Mouse (Mus musculus): ENCODE results near the gene Kremen2.
"Not testable (repeated sequence)": the region's sequence is repeated elsewhere in the genome, so short reads cannot be mapped to it uniquely, and the experiment has no call there.

The Kremen2 gene

DNA sequence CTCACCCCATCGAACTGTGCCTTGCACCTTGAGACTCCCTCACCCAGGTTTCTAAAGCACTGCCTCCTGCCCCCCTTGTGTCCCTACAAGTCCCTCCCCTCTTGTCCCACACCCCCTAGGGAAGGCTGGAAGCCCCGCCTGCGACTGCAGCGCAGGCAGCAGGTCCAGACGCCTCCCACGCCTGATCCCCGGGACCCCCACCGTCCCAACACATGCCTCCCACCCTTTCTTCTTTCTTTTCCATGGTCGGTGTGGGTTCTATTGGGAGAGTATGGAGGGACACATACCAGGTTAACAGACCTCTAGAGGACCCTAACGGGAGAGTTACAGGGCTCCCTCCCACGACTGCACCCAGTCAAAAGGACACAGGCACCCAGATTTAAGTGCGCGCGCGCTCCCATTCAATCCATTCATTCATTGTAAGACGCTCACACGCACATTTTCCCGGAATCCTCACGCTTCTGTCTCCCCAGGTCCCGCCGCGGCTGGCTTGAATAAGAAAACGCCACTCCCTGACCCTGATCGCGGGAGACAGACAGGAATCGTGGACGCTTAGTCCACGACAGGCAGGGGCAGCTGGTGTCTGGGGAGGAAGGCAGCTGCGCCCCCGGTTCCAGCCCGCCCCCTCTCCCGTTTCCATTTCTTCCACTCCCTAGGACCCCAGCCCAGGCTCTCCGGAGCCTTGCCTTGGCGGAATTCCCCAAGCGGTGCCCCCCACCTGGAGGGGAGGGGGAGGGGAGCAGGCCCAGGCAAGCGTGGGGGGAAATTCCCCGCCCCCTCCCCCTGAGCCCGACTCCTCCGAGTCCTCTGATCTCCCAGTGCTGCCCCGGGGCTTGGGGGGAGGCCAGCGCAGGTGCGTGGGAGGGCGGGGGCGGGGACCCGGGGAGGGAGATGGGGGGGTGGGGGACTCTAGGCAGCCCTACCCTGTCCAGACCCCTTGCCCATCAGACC, at the start of gene Kremen2:
Gene Kremen2, minus strand, starts transcription at position 533 of the 951 bp plus-strand sequence.
- no peak for DNase-seq (ENCODE audit: low spot score in 2 of 2)

DNA sequence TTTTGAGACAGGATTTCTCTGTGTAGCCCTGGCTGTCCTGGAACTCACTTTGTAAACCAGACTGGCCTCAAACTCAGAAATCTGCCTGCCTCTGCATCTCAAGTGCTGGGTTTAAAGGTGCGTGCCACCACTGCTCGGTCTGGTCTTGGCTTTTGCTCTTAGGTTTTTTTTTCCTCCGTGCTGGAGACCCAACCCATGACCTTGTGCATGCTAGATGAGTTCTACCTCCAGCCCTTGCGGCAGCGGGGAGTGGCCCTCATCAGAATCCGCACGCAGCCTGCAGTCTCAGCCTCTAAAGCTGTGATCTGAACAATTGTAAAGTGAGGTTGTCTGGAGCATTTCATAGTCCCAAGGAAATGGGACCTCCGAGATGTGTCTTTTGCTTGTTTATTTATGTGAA, 49.7 kb upstream of the Kremen2 start:
- DNase-seq (ENCODE audit: low spot score in 2 of 2), result no peak

- no peak for DNase-seq (ENCODE audit: low spot score in 2 of 2)
Observed at GRCm38 (mm10) chr17:23791079-23791357, 45.4 kb upstream of the Kremen2 start.

DNA sequence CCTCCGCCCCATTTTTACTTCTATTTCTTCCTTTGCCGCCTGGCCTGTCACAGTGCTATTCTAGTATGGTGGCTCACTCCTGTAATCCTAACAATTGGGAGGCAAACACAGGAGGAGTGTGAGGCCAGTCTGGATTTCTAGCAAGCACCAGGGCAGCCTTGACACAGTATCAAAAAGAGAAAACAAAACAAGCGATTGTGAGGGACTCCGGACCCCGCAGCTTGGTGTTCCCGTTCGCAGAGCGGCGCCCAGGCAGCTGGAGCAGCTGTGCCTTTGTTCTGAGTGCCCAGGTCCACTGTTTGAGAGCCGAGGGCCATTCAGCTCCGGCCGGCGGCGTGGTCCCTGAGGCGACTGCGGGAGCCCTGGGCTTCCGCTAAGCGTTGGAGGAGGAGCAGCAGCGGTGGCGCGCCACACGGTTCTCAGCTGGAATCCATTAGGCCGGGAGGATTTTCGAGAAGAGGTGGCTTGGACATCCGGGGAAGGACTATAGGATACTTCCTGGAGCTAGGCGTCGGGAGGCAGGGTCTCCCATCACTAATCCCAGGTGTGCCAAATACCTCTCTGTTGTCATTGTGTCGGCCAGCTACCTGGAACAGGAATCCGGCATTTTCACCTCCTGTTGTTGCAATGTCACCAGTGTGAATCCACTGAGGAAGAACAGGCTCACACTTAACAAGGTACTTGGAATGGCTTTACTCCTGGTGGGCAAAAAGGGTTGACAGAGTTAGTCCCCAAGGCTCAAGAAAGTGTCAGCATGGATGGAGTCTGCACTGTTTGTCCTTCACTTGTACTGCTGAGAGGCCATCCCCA, 44.8 kb upstream of the Kremen2 start, which contains the start of gene Srrm2:
Gene Srrm2, plus strand, starts transcription at position 264 of the 810 bp plus-strand sequence.
- DNase-seq (ENCODE audit: low spot score in 2 of 2), result peak; percentile 35 to 42

- DNase-seq (ENCODE audit: low spot score in 2 of 2), result no peak
Observed at GRCm38 (mm10) chr17:23789749-23790268, 44.2 kb upstream of the Kremen2 start.

DNA sequence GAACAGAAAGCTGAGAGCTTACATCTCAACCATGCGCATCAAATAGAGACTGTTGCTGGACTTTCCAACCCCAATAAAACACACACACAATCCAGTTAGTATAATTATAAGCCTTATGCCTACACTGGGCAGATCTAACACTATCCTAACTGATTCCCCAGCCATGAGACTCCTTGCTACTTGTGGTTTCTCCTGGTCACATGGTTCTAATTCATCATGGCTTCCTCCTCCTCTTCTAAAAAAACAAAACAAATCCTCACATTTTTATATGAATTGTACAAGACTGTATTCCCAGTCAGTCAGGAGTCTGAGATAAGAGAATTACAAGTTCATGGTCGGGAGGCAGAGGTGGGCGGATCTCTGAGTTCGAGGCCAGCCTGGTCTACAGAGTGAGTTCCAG, 43.3 kb upstream of the Kremen2 start:
- no peak for DNase-seq (ENCODE audit: low spot score in 2 of 2)

- no peak for DNase-seq (ENCODE audit: low spot score in 2 of 2)
Observed at GRCm38 (mm10) chr17:23786510-23786931, 40.9 kb upstream of the Kremen2 start.

DNA sequence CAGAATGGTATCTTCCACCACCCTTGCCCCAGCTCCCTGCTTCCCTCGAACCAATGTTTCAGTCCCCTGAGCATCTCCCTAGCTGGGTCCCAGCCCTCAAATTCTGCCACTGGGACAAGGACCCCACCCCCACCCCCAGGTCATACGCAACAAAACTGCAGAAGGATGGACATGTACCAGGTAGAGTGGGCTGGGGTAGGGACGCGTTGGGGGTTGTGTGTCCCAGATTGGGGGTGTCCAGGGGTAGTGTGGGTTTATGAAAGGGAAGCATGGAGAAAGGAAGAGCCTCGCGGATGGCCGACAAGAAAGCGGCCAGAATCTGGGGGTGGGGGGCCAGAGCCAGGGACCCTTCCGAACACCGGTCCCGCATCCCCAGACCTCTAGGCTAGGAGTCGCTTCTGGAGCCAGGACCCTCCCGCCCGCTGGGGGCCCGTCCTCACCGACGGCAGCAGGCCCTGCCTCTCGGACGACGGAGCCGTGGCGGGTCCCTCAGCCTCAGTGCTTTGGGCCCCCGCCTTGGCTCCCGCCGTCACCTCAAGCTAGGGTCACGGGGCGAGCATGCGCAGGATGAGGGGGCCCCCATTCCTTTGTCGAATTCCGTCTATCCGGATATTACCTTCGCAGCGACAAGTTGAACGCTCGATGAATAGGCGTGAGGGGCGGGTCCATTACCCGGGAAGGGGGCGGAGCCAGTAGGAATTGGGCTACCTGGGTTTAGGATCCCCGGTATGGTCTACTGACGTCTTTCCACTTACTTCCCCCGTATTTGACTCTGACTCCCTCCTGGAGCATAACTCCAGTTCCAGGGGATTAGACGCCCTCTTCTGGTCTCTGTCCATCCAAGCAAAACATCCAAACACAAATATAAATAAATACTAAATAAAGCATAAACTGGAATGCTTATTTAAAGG, 40.2 kb upstream of the Kremen2 start, which contains the start of gene Flywch2:
Gene Flywch2, minus strand, starts transcription at position 521 of the 911 bp plus-strand sequence.
- peak; percentile 51 to 75 for DNase-seq (ENCODE audit: low spot score in 2 of 2)

DNA sequence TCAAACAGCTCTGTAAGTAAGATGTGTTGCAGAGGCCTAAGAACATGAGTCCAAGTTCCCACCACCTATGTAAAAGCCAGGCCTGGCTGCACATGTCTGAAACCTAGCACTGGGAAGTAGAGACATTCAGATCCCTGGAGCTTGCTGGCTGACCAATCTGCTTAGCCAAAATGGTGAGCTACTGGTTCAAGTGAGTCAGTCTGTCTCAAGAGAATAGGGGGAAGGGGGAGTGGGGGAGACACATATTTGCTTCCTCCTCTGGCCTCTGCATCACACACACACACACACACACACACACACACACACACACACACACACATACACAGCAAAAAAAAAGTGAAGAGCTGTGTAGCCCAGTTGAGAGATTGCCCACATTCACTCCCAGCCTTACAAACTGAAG, 37.7 kb upstream of the Kremen2 start:
- no peak for DNase-seq (ENCODE audit: low spot score in 2 of 2)

- no peak for DNase-seq (ENCODE audit: low spot score in 2 of 2)
Observed at GRCm38 (mm10) chr17:23778447-23778846, 32.8 kb upstream of the Kremen2 start.

- DNase-seq (ENCODE audit: low spot score in 2 of 2), result no peak
Observed at GRCm38 (mm10) chr17:23777141-23777540, 31.5 kb upstream of the Kremen2 start.

GRCm38 (mm10) chr17:23776216-23776615, 30.6 kb upstream of the Kremen2 start:
- no peak for DNase-seq (ENCODE audit: low spot score in 2 of 2)

- DNase-seq (ENCODE audit: low spot score in 2 of 2), result peak; percentile 59 to 79
Observed at GRCm38 (mm10) chr17:23774090-23774489, 28.5 kb upstream of the Kremen2 start.

- no peak for DNase-seq (ENCODE audit: low spot score in 2 of 2)
Observed at GRCm38 (mm10) chr17:23773676-23774075, 28.0 kb upstream of the Kremen2 start.

GRCm38 (mm10) chr17:23772219-23772556, 26.6 kb upstream of the Kremen2 start:
- not testable (repeated sequence) for DNase-seq (ENCODE audit: low spot score in 2 of 2)

DNA sequence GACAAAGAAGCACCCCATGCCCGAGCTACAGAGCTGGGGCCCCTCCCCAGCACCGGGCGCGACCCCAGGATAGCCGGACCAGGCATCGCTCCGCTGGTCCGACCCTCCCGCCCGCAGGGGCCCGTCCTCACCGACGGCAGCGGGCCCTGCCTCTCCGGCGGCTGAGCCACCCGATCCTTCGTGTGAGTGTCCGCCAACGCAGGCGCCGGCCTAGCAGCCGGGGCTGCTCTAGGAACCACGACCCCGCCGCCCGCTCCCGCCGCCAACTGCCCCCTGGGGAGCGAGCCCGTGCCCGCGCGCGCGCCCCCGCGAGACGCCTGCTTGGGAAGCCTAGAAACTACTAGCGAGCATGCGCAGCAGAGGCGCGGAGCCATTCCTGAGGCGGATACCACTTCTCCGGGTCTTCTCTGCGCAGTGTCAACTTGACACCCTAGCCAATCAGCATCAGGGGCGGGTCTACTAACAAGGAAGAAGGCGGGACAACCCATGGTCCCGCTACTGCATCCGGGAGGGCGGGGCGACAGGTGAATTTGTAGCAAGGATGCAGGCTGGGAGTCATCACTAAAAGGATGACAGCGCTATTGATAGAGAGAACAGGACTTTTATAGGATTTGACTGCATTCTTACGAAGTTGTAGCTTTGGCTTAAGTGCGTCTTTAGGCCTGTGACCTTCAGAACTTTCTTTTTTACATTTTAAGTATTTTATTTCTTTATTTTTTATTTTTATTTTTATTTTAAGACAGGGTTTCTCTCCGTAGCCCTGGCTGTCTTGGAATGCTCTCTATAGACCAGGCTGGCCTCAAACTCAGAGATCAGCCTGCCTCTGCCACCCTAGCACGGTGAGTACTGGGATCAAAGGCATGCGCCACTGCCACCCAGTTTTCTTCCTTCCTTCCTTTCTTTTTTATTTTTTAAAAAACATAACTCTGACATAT, 25.9 kb upstream of the Kremen2 start, which contains the start of gene Flywch1:
Gene Flywch1, minus strand, starts transcription at position 319 of the 935 bp plus-strand sequence.
- peak; percentile 99 for DNase-seq (ENCODE audit: low spot score in 2 of 2)

DNA sequence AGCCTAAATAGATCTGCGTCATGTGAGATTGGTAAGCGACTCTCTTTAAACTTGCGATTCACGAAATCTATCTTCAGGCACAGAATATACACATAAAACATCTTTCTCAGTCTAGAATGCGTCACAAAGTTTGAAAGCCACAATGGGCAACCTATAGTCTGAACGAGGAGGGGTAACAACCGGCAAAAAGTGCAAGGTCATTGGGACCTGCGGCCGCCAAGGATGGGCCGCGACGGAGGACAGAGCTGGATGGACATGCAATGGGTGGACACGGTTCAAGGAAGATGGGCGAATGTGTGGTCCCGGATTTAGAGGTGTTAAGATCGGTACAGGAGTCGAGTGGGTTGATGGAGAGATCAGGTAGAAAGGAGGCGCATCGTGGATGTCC, 25.3 kb upstream of the Kremen2 start:
- no peak for DNase-seq (ENCODE audit: low spot score in 2 of 2)

DNA sequence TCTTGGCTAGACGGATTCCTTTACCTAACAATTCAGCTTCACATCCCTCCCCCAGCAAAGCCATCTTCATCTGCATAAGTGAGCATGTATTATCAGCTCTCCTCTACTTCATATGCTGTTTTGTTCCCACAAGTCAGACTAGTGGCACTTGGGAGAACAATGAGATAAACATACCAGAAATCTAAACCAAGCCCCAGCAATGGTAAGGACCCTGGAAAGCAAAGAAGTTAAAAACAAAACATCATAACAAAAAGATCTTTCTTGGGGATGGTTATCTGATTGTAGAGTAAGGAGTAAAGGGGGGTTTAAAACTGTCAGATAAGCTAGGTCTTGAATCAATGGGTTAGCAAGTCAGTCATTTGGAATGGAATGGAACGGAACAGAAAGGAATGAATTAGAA, 24.9 kb upstream of the Kremen2 start:
- no peak for DNase-seq (ENCODE audit: low spot score in 2 of 2)

- no peak for DNase-seq (ENCODE audit: low spot score in 2 of 2)
Observed at GRCm38 (mm10) chr17:23762976-23763375, 17.3 kb upstream of the Kremen2 start.

- DNase-seq (ENCODE audit: low spot score in 2 of 2), result no peak
Observed at GRCm38 (mm10) chr17:23761155-23761554, 15.5 kb upstream of the Kremen2 start.
